Mouse (Mus musculus) liver, adult 2 months (tissue): ENCODE measurements at regions not wholly inside any gene's neighbourhood (a gene's known extent, or its start where the extent isn't known, plus 50 kb on each side); places are given as distances from the start of the nearest gene placed in this dataset.

Source experiments
- CTCF ChIP-seq: fragments of 200-500 bp; IDR thresholded peaks from 2 replicates; pipeline ENCODE4 v1.5.1; 2011; ENCODE audit warnings: low read depth, low read length, control low read depth
- POLR2A ChIP-seq: fragments of 200-500 bp; IDR thresholded peaks from 2 replicates; pipeline ENCODE4 v1.6.1; 2011; ENCODE audit warnings: low read length, control low read depth; ENCODE audit not compliant: insufficient read depth; ENCODE audit errors: extremely low read depth

- TF ChIP-seq CTCF (no peak), POLR2A (no peak)
Observed at GRCm38 (mm10) chr14:76850641-76851040, 185.9 kb upstream of the Ccdc122 start.
